Mouse (Mus musculus): ENCODE measurements around the gene Hist1h1c.

Hist1h1c gene

DNA sequence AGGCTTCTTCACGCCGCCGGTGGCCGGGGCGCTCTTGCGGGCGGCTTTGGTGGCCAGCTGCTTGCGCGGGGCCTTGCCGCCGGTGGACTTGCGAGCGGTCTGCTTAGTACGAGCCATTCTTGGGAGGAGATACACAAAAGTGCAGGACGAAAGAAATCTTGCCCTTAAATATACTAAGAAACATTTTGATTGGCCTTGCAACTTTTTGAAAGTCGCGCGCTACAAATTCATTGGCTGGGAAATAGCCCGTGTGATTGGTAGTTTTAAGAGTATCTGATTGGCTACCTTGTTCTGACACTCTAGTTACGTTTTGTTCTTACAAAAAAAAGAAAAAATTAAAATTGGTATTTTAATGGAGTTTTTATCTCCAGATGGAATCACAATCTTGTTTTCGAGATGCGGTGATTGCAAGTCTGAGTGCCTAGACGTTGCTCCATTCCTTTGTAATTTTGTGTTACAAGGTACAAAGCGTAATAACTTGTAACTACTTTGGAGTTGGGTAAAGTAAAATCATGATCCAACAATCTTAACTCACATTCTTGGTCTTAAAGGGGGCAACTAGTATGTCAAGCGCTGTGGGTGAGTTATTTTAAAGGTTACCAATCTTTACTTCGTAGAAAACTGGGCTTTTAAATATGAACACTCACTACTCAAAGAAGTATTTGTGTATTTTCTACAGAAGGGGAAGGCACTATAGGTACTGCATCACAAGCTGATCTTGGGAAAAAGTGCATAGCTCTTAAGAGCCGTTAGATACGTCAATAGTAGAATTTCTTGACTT, 7.0 kb downstream of the Hist1h1c start, which contains the start of gene Hist1h3c:
Gene Hist1h3c, minus strand, starts transcription at position 222 of the 781 bp plus-strand sequence.
- peak; percentile 98 for DNase-seq (ENCODE audit: extremely low read depth, low read depth)

- DNase-seq (ENCODE audit: extremely low read depth, low read depth), result peak; percentile 99
These were observed 7.8 kb downstream of the Hist1h1c start, which contains the start of gene Hist1h2bb for GRCm38 (mm10) chr13:23746201-23747080. Gene Hist1h2bb (plus strand): TSS chr13:23746734.

GRCm38 (mm10) chr13:23747081-23747891, 8.7 kb downstream of the Hist1h1c start:
- DNase-seq (ENCODE audit: extremely low read depth, low read depth), result peak; percentile 75

GRCm38 (mm10) chr13:23747892-23748288, 9.3 kb downstream of the Hist1h1c start:
- DNase-seq (ENCODE audit: extremely low read depth, low read depth), result no peak

DNA sequence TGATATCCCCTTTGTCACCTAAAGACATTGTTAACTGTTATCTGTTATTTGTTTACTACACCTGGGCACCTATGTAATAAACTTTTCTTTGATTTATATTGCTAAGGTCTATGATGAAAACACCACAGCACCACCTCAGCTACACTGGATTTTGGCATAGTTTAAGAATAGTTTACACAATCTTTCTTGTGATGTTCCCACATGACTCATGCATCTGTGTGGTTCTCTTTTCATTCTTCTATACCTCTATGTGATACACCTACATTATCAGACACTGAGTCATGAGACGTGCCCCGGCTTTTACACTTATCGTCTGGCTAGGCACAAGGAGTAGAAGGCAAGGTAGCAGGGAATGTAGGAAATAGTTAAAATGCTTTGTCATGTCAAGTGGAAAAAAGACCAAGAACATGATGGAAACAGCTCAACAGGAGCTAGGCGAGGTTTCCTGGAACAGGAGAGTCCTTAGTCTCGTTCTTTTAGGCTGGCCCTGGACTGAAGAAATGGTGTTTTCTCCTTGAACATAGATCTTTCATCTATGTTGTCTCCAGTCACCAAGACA, 11.0 kb downstream of the Hist1h1c start:
- DNase-seq (ENCODE audit: extremely low read depth, low read depth), result no peak

DNA sequence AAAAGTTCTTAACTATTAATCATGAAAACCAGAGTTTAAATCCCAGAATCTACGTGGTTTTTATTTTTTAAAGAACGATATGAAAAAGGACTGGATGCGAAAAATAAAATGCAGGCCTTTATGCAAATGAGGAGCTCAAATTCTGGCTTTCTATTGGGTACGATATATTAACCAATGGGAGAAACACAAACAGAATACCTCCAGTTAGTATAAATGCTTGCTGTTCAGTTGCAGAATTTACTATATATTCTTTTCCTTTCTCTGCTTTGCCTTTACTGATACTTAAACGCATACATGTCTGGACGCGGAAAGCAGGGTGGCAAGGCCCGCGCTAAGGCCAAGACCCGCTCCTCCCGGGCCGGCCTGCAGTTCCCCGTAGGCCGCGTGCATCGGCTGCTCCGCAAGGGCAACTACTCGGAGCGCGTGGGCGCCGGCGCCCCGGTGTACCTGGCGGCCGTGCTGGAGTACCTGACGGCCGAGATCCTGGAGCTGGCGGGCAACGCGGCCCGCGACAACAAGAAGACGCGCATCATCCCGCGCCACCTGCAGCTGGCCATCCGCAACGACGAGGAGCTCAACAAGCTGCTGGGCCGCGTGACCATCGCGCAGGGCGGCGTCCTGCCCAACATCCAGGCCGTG, 12.3 kb downstream of the Hist1h1c start, which contains the start of gene Hist1h2ab:
Gene Hist1h2ab, plus strand, starts transcription at position 288 of the 639 bp plus-strand sequence.
- peak; percentile 92 for DNase-seq (ENCODE audit: extremely low read depth, low read depth)

DNA sequence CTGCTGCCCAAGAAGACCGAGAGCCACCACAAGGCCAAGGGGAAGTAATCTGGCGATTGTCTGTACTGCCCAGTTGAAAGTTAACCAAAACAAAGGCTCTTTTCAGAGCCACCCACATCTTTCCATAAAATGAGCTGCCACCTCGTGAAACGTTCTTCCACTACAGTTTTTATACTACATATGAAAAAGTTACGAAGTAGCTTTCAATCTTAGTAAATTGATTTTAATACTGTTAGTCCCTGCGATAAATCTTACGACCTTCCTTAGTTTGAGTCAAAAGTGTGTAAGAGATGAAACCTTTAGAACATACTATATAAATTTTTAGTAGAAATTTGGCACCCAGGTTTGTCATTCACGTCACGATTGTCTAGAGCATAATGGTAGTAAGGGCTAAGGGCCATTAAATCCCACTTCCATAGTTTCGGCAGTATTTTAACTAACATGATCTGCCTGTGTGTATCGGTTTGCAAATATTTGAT, 12.9 kb downstream of the Hist1h1c start:
- DNase-seq (ENCODE audit: extremely low read depth, low read depth), result peak; percentile 68

GRCm38 (mm10) chr13:23752067-23752741, 13.6 kb downstream of the Hist1h1c start, which contains the start of gene Hist1h3b:
Gene Hist1h3b (plus strand): TSS chr13:23752267.
- DNase-seq (ENCODE audit: extremely low read depth, low read depth), result peak; percentile 97

DNA sequence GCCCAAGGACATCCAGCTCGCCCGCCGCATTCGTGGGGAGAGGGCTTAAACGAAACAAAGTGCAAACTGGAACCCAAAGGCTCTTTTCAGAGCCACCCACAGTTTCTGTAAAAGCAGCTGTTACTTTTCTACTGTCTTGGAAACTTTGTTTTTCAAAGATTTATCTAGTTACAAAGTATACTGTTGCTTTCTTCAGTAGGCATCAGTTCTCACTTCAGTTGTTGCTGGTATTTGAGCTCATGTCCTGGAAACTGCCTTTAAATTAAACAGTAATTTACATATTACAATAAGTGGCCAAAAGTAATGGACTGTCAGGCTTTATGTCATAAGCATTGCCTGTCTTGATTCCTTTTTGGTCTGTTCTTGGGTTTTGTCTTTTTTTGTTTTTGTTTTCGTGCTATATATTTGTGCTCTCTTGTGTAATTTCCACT, 14.1 kb downstream of the Hist1h1c start:
- no peak for DNase-seq (ENCODE audit: extremely low read depth, low read depth)

DNA sequence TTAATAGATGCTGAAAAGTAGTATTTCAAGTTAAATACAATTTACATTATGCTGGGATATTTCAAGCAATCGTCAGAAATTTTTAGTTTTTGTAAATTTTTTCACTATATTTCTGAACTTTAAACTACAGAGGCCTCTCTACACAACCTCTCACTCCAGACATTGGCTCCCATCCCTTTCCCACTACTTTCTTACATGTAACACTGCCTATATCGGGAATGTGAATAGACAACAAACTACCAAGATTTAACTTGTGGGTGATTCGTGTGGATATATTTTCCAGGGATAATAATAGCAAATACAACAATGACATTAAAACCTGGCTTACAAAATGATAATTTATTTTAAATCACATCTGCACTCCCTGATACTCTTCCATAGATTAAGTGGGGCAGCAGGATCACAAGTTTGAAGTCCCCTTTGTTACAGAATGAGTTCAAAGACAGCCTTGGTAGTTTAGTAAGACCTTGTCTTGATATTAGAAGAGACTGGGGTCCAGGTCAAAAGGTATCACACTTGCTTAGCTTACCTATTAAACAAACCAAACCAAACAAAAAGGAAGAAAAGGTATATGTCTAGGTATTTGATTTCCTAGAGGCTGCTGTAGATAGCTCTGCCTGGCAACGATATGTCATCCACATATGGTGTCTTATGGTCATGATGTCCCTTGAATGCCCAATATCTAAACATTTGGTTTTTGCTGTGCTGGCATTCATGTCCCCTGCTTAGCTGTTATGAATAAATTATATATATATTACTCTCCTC, 14.9 kb downstream of the Hist1h1c start:
- DNase-seq (ENCODE audit: extremely low read depth, low read depth), result no peak

DNA sequence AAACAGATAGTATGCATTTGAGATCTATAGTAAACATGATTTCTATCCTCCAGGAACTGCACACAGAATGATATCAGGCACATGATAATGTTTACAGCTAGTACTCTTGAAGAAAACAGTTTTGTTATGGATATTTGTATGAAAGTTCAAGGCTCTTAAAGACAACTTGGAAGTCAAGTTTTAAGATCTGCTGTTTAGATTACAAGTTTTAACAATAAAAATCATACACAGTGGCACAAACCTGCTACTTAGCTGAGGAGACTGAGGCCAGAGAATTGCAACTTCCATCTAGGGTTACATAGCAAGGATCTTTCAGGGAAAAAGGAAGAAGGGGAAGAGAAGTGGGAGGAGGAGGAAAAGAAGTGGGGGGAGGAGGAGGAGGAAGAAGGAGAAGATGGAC, 16.4 kb downstream of the Hist1h1c start:
- no peak for DNase-seq (ENCODE audit: extremely low read depth, low read depth)

- peak; percentile 96 for DNase-seq (ENCODE audit: extremely low read depth, low read depth)
These were observed 18.2 kb downstream of the Hist1h1c start, which contains the start of gene Hist1h4b for GRCm38 (mm10) chr13:23756790-23757189. Gene Hist1h4b (plus strand): TSS chr13:23757013.

- DNase-seq (ENCODE audit: extremely low read depth, low read depth), result peak; percentile 85
These were observed 18.7 kb downstream of the Hist1h1c start for GRCm38 (mm10) chr13:23757211-23757773.

- no peak for DNase-seq (ENCODE audit: extremely low read depth, low read depth)
These were observed 19.3 kb downstream of the Hist1h1c start for GRCm38 (mm10) chr13:23757921-23758320.

DNA sequence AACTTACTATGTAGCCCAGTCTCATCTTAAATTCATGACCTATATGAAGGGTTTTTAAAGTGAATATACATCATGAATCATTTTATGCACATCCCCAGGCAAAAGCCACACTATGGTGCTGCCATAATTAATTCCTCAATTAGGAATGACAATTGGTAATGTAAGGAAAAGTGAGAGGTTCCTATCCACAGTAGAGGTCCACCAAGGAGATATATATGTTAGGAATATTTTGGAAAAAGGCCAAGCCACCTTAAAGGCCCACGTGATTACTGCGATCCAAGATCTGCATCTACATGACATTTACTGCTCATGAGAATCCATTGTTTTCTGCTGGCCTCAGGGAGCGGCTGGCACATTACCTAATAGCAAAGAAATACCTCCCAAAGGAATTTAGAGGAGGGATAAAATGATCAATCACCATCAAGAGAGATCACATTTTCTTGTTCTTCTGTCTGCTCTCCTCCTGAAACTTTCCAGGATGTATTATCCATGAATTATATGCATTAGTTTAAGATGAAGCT, 20.7 kb downstream of the Hist1h1c start:
- no peak for DNase-seq (ENCODE audit: extremely low read depth, low read depth)

DNA sequence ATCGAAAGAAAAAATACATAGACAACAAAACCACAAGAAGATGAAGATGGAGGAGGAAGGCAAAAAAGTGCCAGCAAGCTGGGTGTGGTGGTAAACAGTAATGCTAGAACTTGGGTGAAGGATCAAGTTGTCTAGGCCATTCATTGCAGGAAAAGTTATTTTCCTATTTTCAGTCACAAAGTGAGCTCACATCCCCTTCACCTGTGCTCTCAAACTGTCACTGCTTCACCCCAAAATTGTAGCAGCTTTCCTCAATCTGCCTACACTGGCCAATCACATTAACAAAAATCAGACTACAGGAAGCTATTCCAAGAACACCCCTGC, 21.3 kb downstream of the Hist1h1c start:
- no peak for DNase-seq (ENCODE audit: extremely low read depth, low read depth)

- DNase-seq (ENCODE audit: extremely low read depth, low read depth), result peak; percentile 76
These were observed 21.8 kb downstream of the Hist1h1c start for GRCm38 (mm10) chr13:23760240-23760971.

All from MEL-GATA-1-ER (cell line).